Mouse (Mus musculus): Measurements from ENCODE around the gene Ube2g2. TPM values are rescaled to one million over a fixed set of nuclear protein-coding genes. Genes with fewer than 3 reads are reported as not detected.

Ube2g2 gene
- total RNA-seq, 2 experiments from 2014 or later: 63.9 to 69.0 TPM

Small RNAs within 50 kb of the gene (microRNA-seq; reads per million reads assigned to microRNA genes)
- 16.4 to 42.1 reads per million in 2 experiments for gene Mir1930

Other genes with a start within 250 kb of the Ube2g2 start
- gene Adarb1, start 204.0 kb upstream of the Ube2g2 start, total RNA-seq (2021): 100 to 1,000 TPM in 1 of 2 experiments, 10 to 100 TPM in 1; 94.7 to 110 TPM
- gene Fam207a, start 106.5 kb upstream of the Ube2g2 start, total RNA-seq (2021): 10 to 100 TPM; 32.3 to 34.9 TPM
- gene Itgb2, start 92.0 kb upstream of the Ube2g2 start, total RNA-seq (2021): 1 to 10 TPM; 2.2 to 3.1 TPM
- 10 to 100 TPM; 77.4 to 79.9 TPM for gene Pttg1ip, start 40.6 kb upstream of the Ube2g2 start, total RNA-seq (2021)
- gene Sumo3, start 16.2 kb upstream of the Ube2g2 start, total RNA-seq (2021): 100 to 1,000 TPM; 116 to 134 TPM
- gene Gm49325, start 16.1 kb upstream of the Ube2g2 start, total RNA-seq (2021): 10 to 100 TPM; 12.6 to 19.9 TPM
- under 1 TPM in 1 of 2 experiments, not detected in 1; 0.14 TPM for gene Tspear, start 64.3 kb downstream of the Ube2g2 start, total RNA-seq (2021)
- not detected for gene Gm19402, start 68.5 kb downstream of the Ube2g2 start, total RNA-seq (2021)
- gene Gm9508, start 75.0 kb downstream of the Ube2g2 start, total RNA-seq (2021): not detected
- not detected for gene Gm10272, start 84.4 kb downstream of the Ube2g2 start, total RNA-seq (2021)
- gene Gm10024, start 89.2 kb downstream of the Ube2g2 start, total RNA-seq (2021): not detected
- not detected for gene Gm10142, start 93.5 kb downstream of the Ube2g2 start, total RNA-seq (2021)
- gene Krtap12-1, start 98.3 kb downstream of the Ube2g2 start, total RNA-seq (2021): not detected
- gene Gm10100, start 104.2 kb downstream of the Ube2g2 start, total RNA-seq (2021): not detected
- not detected for gene Gm18596, start 120.4 kb downstream of the Ube2g2 start, total RNA-seq (2021)
- gene Gm9736, start 129.1 kb downstream of the Ube2g2 start, total RNA-seq (2021): not detected
- not detected for gene Gm3233, start 137.4 kb downstream of the Ube2g2 start, total RNA-seq (2021)
- not detected for gene Gm3238, start 149.1 kb downstream of the Ube2g2 start, total RNA-seq (2021)
- not detected for gene Gm7138, start 154.7 kb downstream of the Ube2g2 start, total RNA-seq (2021)
- not detected for gene Gm3250, start 160.3 kb downstream of the Ube2g2 start, total RNA-seq (2021)
- gene Gm7137, start 165.9 kb downstream of the Ube2g2 start, total RNA-seq (2021): not detected
- not detected for gene Gm9639, start 172.8 kb downstream of the Ube2g2 start, total RNA-seq (2021)
- gene Gm19668, start 176.9 kb downstream of the Ube2g2 start, total RNA-seq (2021): not detected
- not detected for gene Gm9507, start 189.6 kb downstream of the Ube2g2 start, total RNA-seq (2021)
- not detected for gene Gm2696, start 192.4 kb downstream of the Ube2g2 start, total RNA-seq (2021)
- gene Krtap10-4, start 204.8 kb downstream of the Ube2g2 start, total RNA-seq (2021): not detected
- not detected for gene Krtap10-10, start 213.7 kb downstream of the Ube2g2 start, total RNA-seq (2021)
- gene Gm36176, start 224.5 kb downstream of the Ube2g2 start, total RNA-seq (2021): not detected
- not detected for gene Gm10318, start 230.6 kb downstream of the Ube2g2 start, total RNA-seq (2021)
- not detected for gene Gm3285, start 239.7 kb downstream of the Ube2g2 start, total RNA-seq (2021)

Measured in layer of hippocampus, postnatal 14 days (tissue).